Mouse (Mus musculus): ENCODE measurements at regions not wholly inside any gene's neighbourhood (a gene's known extent, or its start where the extent isn't known, plus 50 kb on each side); places are given as distances from the start of the nearest gene placed in this dataset.

- DNase-seq (ENCODE audit: low read depth, low spot score), result no peak
- Histone ChIP-seq H3K79me2 (ENCODE audit: control insufficient read depth, insufficient read depth, low read length, poor library complexity) (no peaks in the 10 kb centered on the region), H3K9me3 (replicated peaks; ENCODE audit: insufficient read depth, low read length) (no peaks in the 10 kb centered on the region), H3K4me3 (ENCODE audit: control insufficient read depth in 1 of 2, insufficient read depth in 1 of 2, low read depth in 2 of 2, low read length in 2 of 2) (no peak overlapping the region), H3K27ac (ENCODE audit: control insufficient read depth, low read depth, low read length) (no peak overlapping the region), H3K36me3 (ENCODE audit: control insufficient read depth in 1 of 2, insufficient read depth in 2 of 2, low read length in 2 of 2) (no peaks in the 10 kb centered on the region), H3K9ac (ENCODE audit: control insufficient read depth, low read depth, low read length, poor library complexity, severe bottlenecking) (no peak overlapping the region), H3K4me1 (ENCODE audit: control insufficient read depth in 1 of 2, insufficient read depth in 2 of 2, low read length in 2 of 2) (no peaks in the 10 kb centered on the region), H3K27me3 (ENCODE audit: control insufficient read depth in 1 of 2, insufficient read depth in 2 of 2, low read length in 2 of 2) (no peaks in the 10 kb centered on the region)
- TF ChIP-seq MXI1 (IDR thresholded peaks at IDR 0.05; ENCODE audit: low read depth, low read length) (no peak), CTCF (IDR thresholded peaks at IDR 0.05 in 2 of 3, conservative IDR thresholded peaks at IDR 0.05 in 1 of 3; ENCODE audit: control insufficient read depth in 1 of 3, insufficient read depth in 1 of 3, low read depth in 2 of 3, low read length in 3 of 3, poor library complexity in 1 of 3, severe bottlenecking in 1 of 3) (no peak), TCF12 (IDR thresholded peaks at IDR 0.05; ENCODE audit: low read depth, low read length) (no peak), USF2 (IDR thresholded peaks at IDR 0.05; ENCODE audit: borderline replicate concordance in 1 of 2, insufficient read depth in 1 of 2, low read depth in 1 of 2, low read length in 2 of 2) (no peak), NELFE (IDR thresholded peaks at IDR 0.05; ENCODE audit: low read depth, low read length) (no peak), SIN3A (IDR thresholded peaks at IDR 0.05; ENCODE audit: low read length) (no peak)
Measured at GRCm38 (mm10) chr13:52339156-52339555, 191.9 kb downstream of the Diras2 start.

- H3K4me1 ChIP-seq (ENCODE audit: control insufficient read depth in 1 of 2, insufficient read depth in 2 of 2, low read length in 2 of 2), result no peaks in the 10 kb centered on the region
- TF ChIP-seq MXI1 (IDR thresholded peaks at IDR 0.05; ENCODE audit: low read depth, low read length) (no peak), CTCF (IDR thresholded peaks at IDR 0.05 in 2 of 3, conservative IDR thresholded peaks at IDR 0.05 in 1 of 3; ENCODE audit: control insufficient read depth in 1 of 3, insufficient read depth in 1 of 3, low read depth in 2 of 3, low read length in 3 of 3, poor library complexity in 1 of 3, severe bottlenecking in 1 of 3) (no peak), NRF1 (IDR thresholded peaks at IDR 0.05; ENCODE audit: insufficient read depth, low read depth, low read length, poor library complexity, severe bottlenecking) (no peak), CHD2 (IDR thresholded peaks at IDR 0.05; ENCODE audit: low read length) (no peak), ELF1 (IDR thresholded peaks at IDR 0.05; ENCODE audit: low read depth, low read length) (no peak), GATA1 (IDR thresholded peaks at IDR 0.05; ENCODE audit: low read depth, low read length) (no peak), CHD1 (IDR thresholded peaks at IDR 0.05; ENCODE audit: low read depth, low read length) (no peak), ZNF384 (IDR thresholded peaks at IDR 0.05; ENCODE audit: low read depth, low read length) (no peak), MAZ (IDR thresholded peaks at IDR 0.05; ENCODE audit: low read depth, low read length) (no peak), UBTF (IDR thresholded peaks at IDR 0.05; ENCODE audit: borderline replicate concordance, insufficient read depth, low read depth, low read length) (no peak), TAL1 (IDR thresholded peaks at IDR 0.05; ENCODE audit: low read length) (no peak), HCFC1 (IDR thresholded peaks at IDR 0.05; ENCODE audit: low read depth, low read length) (no peak), E2F4 (IDR thresholded peaks at IDR 0.05; ENCODE audit: borderline replicate concordance, low read depth, low read length) (no peak), USF2 (IDR thresholded peaks at IDR 0.05; ENCODE audit: borderline replicate concordance in 1 of 2, insufficient read depth in 1 of 2, low read depth in 1 of 2, low read length in 2 of 2) (no peak), SIN3A (IDR thresholded peaks at IDR 0.05; ENCODE audit: low read length) (no peak), JUND (IDR thresholded peaks at IDR 0.05; ENCODE audit: low read depth, low read length) (no peak)
- DNase-seq (ENCODE audit: low read depth, low spot score), result no peak
- H3K36me3 ChIP-seq (ENCODE audit: control insufficient read depth in 1 of 2, insufficient read depth in 2 of 2, low read length in 2 of 2), result no peaks in the 10 kb centered on the region
- no peaks in the 10 kb centered on the region for H3K79me2 ChIP-seq (ENCODE audit: control insufficient read depth, insufficient read depth, low read length, poor library complexity)
- no peaks in the 10 kb centered on the region for H3K27me3 ChIP-seq (ENCODE audit: control insufficient read depth in 1 of 2, insufficient read depth in 2 of 2, low read length in 2 of 2)
- no peak overlapping the region for H3K27ac ChIP-seq (ENCODE audit: control insufficient read depth, low read depth, low read length)
- no peaks in the 10 kb centered on the region for H3K9me3 ChIP-seq (replicated peaks; ENCODE audit: insufficient read depth, low read length)
- no peak overlapping the region for H3K4me3 ChIP-seq (ENCODE audit: control insufficient read depth in 1 of 2, insufficient read depth in 1 of 2, low read depth in 2 of 2, low read length in 2 of 2)
- H3K9ac ChIP-seq (ENCODE audit: control insufficient read depth, low read depth, low read length, poor library complexity, severe bottlenecking), result no peak overlapping the region
Measured at GRCm38 (mm10) chr13:52341981-52342380, 189.1 kb downstream of the Diras2 start.

Data from MEL (cell line).